Mouse (Mus musculus) megakaryocyte, embryonic 14.5 days (primary cell): ENCODE data around the gene Gng13.

Source experiments
- FLI1 ChIP-seq: IDR thresholded peaks from 2 replicates; pipeline ENCODE4 v1.6.1; 2012; ENCODE audit warnings: low read length, inconsistent platforms, mixed read lengths
- GATA1 ChIP-seq: IDR thresholded peaks from 3 replicates; pipeline ENCODE4 v1.6.1; 2012; ENCODE audit warnings: mixed read lengths, low read length, inconsistent platforms, borderline replicate concordance

DNA sequence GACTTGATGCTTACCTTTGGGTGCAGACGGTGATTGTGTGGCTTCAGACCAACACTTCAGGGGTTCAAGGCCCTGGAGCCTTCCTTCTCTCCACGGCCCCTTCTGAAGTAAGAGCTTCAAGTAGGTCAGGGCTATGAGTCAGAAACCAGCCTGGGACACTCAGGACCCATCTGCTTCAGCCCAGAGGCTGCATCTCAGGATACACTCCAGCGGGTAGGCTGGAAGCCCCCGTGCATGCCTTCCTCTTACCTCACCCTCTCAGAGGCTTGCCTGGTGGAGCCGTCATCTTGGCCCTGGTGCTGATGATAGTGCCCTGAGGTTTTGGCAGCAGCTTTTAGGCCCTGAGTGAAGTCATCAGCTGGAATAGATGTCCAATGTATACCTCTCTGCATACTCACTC lies 18.3 kb downstream of the Gng13 start:
- TF ChIP-seq GATA1 (no peak), FLI1 (no peak)
